ENCODE assay signal across 9 mouse cellular contexts in genomic region chr10:108433976-108434375, GRCm38 (mm10).
DNase-seq lines count a peak whose midpoint lies in the region; ATAC-seq lines count a peak whose summit lies in the region.
"Had no signal": no experiment of that assay in that cellular context is flagged by ENCODE, and none has a peak within 500 bp of the region (broad histone marks: within the 10 kb centered on the region; RNA-seq: fewer than 3 reads in every experiment).

No protein-coding gene starts in this region.

- no peak overlapping the region for H3K27ac ChIP-seq in hindbrain, embryonic 13.5 days
- H3K27ac ChIP-seq: left cerebral cortex, adult 2 months had no signal

- no peak for ATAC-seq in hindbrain, embryonic 13.5 days (ENCODE audit: low FRiP score)
- ATAC-seq in megakaryocyte progenitor cell, adult 5-6 weeks (replicated peaks; ENCODE audit: poor library complexity) = peak; percentile 29

- peak overlapping the region; percentile 13; the same call in 1 of the 2 replicates for H3K4me2 ChIP-seq in hindbrain, embryonic 13.5 days

- H3K27me3 ChIP-seq in hindbrain, embryonic 13.5 days = no peaks in the 10 kb centered on the region

- H3K4me1 ChIP-seq in hindbrain, embryonic 13.5 days (replicated peaks) = peaks cover 8% of the 10 kb centered on the region

- H3K9me3 ChIP-seq in hindbrain, embryonic 13.5 days = no peaks in the 10 kb centered on the region

- no peak overlapping the region for H3K4me3 ChIP-seq in hindbrain, embryonic 13.5 days
- H3K4me3 ChIP-seq: left cerebral cortex, adult 2 months had no signal

- peak; percentile 12 for DNase-seq in adrenal gland, postnatal 14 days
- no peak for DNase-seq in adrenal gland, adult 18-20 months (ENCODE audit: low spot score in 2 of 2)
- peak; percentile 59 for DNase-seq in embryo, embryonic 11 days
- no peak for DNase-seq in right cerebral cortex, postnatal 25 days
- DNase-seq in layer of hippocampus, postnatal 36 days = no peak
- DNase-seq in thymus, adult 18-20 months = no peak

- 26% methylated on average over 15 of the region's 15 CpGs for WGBS in hindbrain, embryonic 13.5 days

- H3K36me3 ChIP-seq in hindbrain, embryonic 13.5 days = no peaks in the 10 kb centered on the region

- H3K9ac ChIP-seq in hindbrain, embryonic 13.5 days = no peak overlapping the region

Comparison
In these comparisons a context has a peak if more than half of its experiments do, and no peak if none do; other contexts are left out.
1. DNase-seq: peak in adrenal gland, postnatal 14 days (single experiment) and embryo, embryonic 11 days (single experiment); none in adrenal gland, adult 18-20 months (0 of 2), right cerebral cortex, postnatal 25 days (single experiment), layer of hippocampus, postnatal 36 days (0 of 2) and thymus, adult 18-20 months (0 of 2).